28 mouse cellular contexts compared by ENCODE assay signal in the genomic region with DNA sequence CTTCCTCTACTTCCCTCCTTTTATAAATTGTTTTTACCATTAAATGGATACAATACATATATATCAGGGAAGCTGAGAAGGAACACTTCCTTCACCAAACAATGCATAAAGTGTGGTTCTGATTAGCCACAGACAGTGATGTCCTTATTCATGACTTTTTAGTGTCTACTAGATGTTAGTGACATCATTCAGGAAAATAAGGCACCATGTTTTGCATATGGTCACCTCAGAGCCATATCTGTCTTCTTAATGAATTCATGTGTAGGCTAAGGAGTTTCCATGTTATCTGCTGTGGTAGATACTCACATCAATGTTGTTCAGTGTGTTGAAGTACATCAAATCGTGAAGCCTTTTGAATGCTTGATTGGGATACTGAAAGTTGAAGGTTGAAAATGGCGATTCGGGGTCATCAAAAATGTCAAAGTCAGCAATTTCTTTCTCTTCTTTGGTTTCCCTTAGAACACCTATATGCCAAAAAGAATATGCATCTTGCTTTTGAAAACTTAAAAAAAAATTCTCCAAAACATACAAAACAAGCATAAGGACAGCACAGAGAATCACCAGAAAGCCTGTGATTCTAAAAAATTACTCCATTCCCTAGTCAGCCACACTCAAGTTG.
"Had no signal": no experiment of that assay in that cellular context is flagged by ENCODE, and none has a peak within 500 bp of the region (broad histone marks: within the 10 kb centered on the region; RNA-seq: fewer than 3 reads in every experiment).

No protein-coding gene starts in this region.

- H3K4me1 ChIP-seq: heart, embryonic 10.5 days; heart, embryonic 12.5 days; heart, embryonic 13.5 days; heart, embryonic 15.5 days; hindbrain, embryonic 10.5 days; hindbrain, embryonic 12.5 days; hindbrain, embryonic 13.5 days; hindbrain, embryonic 15.5 days; intestine, embryonic 15.5 days; kidney, embryonic 15.5 days had no signal

- H3K36me3 ChIP-seq: heart, embryonic 10.5 days; heart, embryonic 12.5 days; heart, embryonic 13.5 days; heart, embryonic 15.5 days; hindbrain, embryonic 10.5 days; hindbrain, embryonic 12.5 days; hindbrain, embryonic 13.5 days; hindbrain, embryonic 15.5 days; intestine, embryonic 15.5 days had no signal

- DNase-seq: heart, postnatal 10 days; heart, postnatal 14 days; heart, postnatal 36 days; heart, postnatal 4 days; kidney, adult 11 months; kidney, adult 2 months; kidney, adult 8-10 months; kidney, adult 9 months; kidney, postnatal 10 days; kidney, postnatal 14 days; kidney, postnatal 36 days; layer of hippocampus, postnatal 36 days had no signal

- H3K27me3 ChIP-seq: heart, embryonic 12.5 days; heart, embryonic 13.5 days; heart, embryonic 15.5 days; hindbrain, embryonic 12.5 days; hindbrain, embryonic 13.5 days; hindbrain, embryonic 15.5 days; intestine, embryonic 15.5 days; kidney, embryonic 15.5 days had no signal

- H3K4me3 ChIP-seq: heart, embryonic 10.5 days; heart, embryonic 12.5 days; heart, embryonic 13.5 days; heart, embryonic 15.5 days; hindbrain, embryonic 10.5 days; hindbrain, embryonic 12.5 days; hindbrain, embryonic 13.5 days; hindbrain, embryonic 15.5 days; intestine, embryonic 15.5 days; kidney, embryonic 15.5 days; layer of hippocampus, adult 2 months; left cerebral cortex, adult 2 months had no signal

- H3K27ac ChIP-seq: heart, embryonic 10.5 days; heart, embryonic 13.5 days; heart, embryonic 15.5 days; hindbrain, embryonic 10.5 days; hindbrain, embryonic 12.5 days; hindbrain, embryonic 13.5 days; hindbrain, embryonic 14.5 days; hindbrain, embryonic 15.5 days; hindbrain, postnatal 0 days; intestine, embryonic 15.5 days; kidney, embryonic 15.5 days; kidney, postnatal 0 days; layer of hippocampus, adult 2 months; left cerebral cortex, adult 2 months had no signal

- H3K4me2 ChIP-seq: heart, embryonic 11.5 days; heart, embryonic 12.5 days; heart, embryonic 13.5 days; heart, embryonic 15.5 days; hindbrain, embryonic 12.5 days; hindbrain, embryonic 13.5 days; hindbrain, embryonic 14.5 days; hindbrain, embryonic 15.5 days; intestine, embryonic 15.5 days; kidney, embryonic 15.5 days had no signal

- H3K9ac ChIP-seq: heart, embryonic 12.5 days; heart, embryonic 13.5 days; heart, embryonic 15.5 days; hindbrain, embryonic 12.5 days; hindbrain, embryonic 13.5 days; hindbrain, embryonic 14.5 days; hindbrain, embryonic 15.5 days; intestine, embryonic 15.5 days; kidney, embryonic 15.5 days had no signal

- H3K9me3 ChIP-seq: heart, embryonic 10.5 days; heart, embryonic 12.5 days; heart, embryonic 13.5 days; heart, embryonic 15.5 days; hindbrain, embryonic 10.5 days; hindbrain, embryonic 12.5 days; hindbrain, embryonic 13.5 days; hindbrain, embryonic 15.5 days; intestine, embryonic 15.5 days; kidney, embryonic 15.5 days had no signal
